Mouse (Mus musculus): ENCODE results near the gene Rhobtb1.

Gene Rhobtb1

GRCm38 (mm10) chr10:69151045-69151444, at the start of gene Rhobtb1:
Rhobtb1 (plus strand) TSS chr10:69151434.
- peak; percentile 54 for DNase-seq

GRCm38 (mm10) chr10:69101988-69102387, 49.2 kb upstream of the Rhobtb1 start:
- DNase-seq = peak; percentile 74

GRCm38 (mm10) chr10:69104143-69104882, 46.9 kb upstream of the Rhobtb1 start:
- no peak for DNase-seq

- DNase-seq = no peak
Observed at GRCm38 (mm10) chr10:69104883-69105225, 46.4 kb upstream of the Rhobtb1 start.

- DNase-seq = no peak
Observed at GRCm38 (mm10) chr10:69106796-69107195, 44.4 kb upstream of the Rhobtb1 start.

GRCm38 (mm10) chr10:69107253-69107652, 44.0 kb upstream of the Rhobtb1 start:
- peak; percentile 8 for DNase-seq

GRCm38 (mm10) chr10:69114384-69114783, 36.9 kb upstream of the Rhobtb1 start:
- no peak for DNase-seq

GRCm38 (mm10) chr10:69117996-69118395, 33.2 kb upstream of the Rhobtb1 start:
- DNase-seq = no peak

- DNase-seq = no peak
Observed at GRCm38 (mm10) chr10:69118893-69119292, 32.3 kb upstream of the Rhobtb1 start.

- DNase-seq = no peak
Observed at GRCm38 (mm10) chr10:69119456-69119855, 31.8 kb upstream of the Rhobtb1 start.

- no peak for DNase-seq
Observed at GRCm38 (mm10) chr10:69126546-69126945, 24.7 kb upstream of the Rhobtb1 start.

GRCm38 (mm10) chr10:69128531-69128930, 22.7 kb upstream of the Rhobtb1 start:
- DNase-seq = no peak

GRCm38 (mm10) chr10:69130613-69131012, 20.6 kb upstream of the Rhobtb1 start:
- DNase-seq = no peak

- DNase-seq = no peak
Observed at GRCm38 (mm10) chr10:69134356-69134755, 16.9 kb upstream of the Rhobtb1 start.

- DNase-seq = no peak
Observed at GRCm38 (mm10) chr10:69136241-69136828, 14.9 kb upstream of the Rhobtb1 start.

GRCm38 (mm10) chr10:69149252-69149651, 2.0 kb upstream of the Rhobtb1 start:
- no peak for DNase-seq

- peak; percentile 44 for DNase-seq
Observed at GRCm38 (mm10) chr10:69152971-69153370, 1.7 kb downstream of the Rhobtb1 start.

GRCm38 (mm10) chr10:69155428-69156175, 4.4 kb downstream of the Rhobtb1 start:
- no peak for DNase-seq

- no peak for DNase-seq
Observed at GRCm38 (mm10) chr10:69156462-69156861, 5.2 kb downstream of the Rhobtb1 start.

GRCm38 (mm10) chr10:69157471-69157870, 6.2 kb downstream of the Rhobtb1 start:
- DNase-seq = no peak

GRCm38 (mm10) chr10:69160877-69161276, 9.6 kb downstream of the Rhobtb1 start:
- DNase-seq = peak; percentile 66

GRCm38 (mm10) chr10:69161503-69161902, 10.3 kb downstream of the Rhobtb1 start:
- DNase-seq = no peak

- no peak for DNase-seq
Observed at GRCm38 (mm10) chr10:69162577-69162976, 11.3 kb downstream of the Rhobtb1 start.

GRCm38 (mm10) chr10:69163216-69163615, 12.0 kb downstream of the Rhobtb1 start:
- DNase-seq = no peak

Measured in kidney, adult 18-20 months (tissue).